Mouse (Mus musculus) small intestine, adult 2 months (tissue): ENCODE data around the gene Cflar.

Source experiments
- CTCF ChIP-seq: fragments of 200-500 bp; IDR thresholded peaks from 2 replicates; pipeline ENCODE4 v1.5.1; 2012; ENCODE audit warnings: low read depth, mild to moderate bottlenecking, control low read depth, inconsistent platforms, low read length, moderate library complexity, mixed read lengths; ENCODE audit not compliant: insufficient replicate concordance, insufficient read length; ENCODE audit errors: extremely low read depth
- POLR2A ChIP-seq: fragments of 200-500 bp; IDR thresholded peaks from 2 replicates; pipeline ENCODE4 v1.6.1; 2012; ENCODE audit warnings: low read depth, mild to moderate bottlenecking, control low read depth, inconsistent platforms, low read length, moderate library complexity

- no peak for TF ChIP-seq CTCF
- no peak for TF ChIP-seq POLR2A
These were observed 9.7 kb downstream of the Cflar start for GRCm38 (mm10) chr1:58720988-58721387.
